Mouse (Mus musculus): ENCODE measurements around the gene Olfr644.

The Olfr644 gene

DNA sequence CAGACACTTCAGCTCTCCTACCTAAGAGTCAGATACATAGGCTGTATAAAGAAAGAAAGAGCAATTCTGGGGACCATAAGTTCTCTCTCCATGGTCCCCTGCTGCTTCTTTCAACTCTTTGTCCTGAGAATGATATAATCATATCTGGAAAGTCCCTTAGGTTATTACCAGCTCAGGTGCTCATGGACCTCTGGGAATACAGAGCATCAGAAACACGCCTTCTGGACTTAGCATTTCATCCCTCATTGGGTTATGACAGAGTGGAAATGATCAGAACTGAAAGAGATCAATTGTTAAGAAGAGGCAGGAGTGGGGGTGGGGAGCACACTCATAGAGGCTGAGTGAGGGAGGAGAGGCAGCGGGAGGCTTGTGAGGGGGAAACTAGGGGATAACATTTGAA, at the start of gene Olfr644:
Olfr644 (minus strand) TSS at position 101 of the 400 bp plus-strand sequence.
- DNase-seq (ENCODE audit: low spot score in 2 of 2): no peak

DNA sequence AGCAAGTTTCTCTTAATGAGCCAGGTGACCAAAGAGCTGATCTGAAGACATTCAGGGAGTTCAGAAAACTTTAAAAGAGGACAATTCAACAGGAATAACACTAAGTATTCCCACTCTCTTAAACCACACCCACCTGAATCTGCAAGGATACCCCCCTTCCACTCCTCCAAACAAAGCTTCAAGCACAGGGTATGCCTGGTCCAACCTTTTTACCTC, 33.0 kb upstream of the Olfr644 start, which contains the start of gene Olfr646:
Olfr646 (plus strand) TSS at position 117 of the 216 bp plus-strand sequence.
- no peak for DNase-seq (ENCODE audit: low spot score in 2 of 2)

DNA sequence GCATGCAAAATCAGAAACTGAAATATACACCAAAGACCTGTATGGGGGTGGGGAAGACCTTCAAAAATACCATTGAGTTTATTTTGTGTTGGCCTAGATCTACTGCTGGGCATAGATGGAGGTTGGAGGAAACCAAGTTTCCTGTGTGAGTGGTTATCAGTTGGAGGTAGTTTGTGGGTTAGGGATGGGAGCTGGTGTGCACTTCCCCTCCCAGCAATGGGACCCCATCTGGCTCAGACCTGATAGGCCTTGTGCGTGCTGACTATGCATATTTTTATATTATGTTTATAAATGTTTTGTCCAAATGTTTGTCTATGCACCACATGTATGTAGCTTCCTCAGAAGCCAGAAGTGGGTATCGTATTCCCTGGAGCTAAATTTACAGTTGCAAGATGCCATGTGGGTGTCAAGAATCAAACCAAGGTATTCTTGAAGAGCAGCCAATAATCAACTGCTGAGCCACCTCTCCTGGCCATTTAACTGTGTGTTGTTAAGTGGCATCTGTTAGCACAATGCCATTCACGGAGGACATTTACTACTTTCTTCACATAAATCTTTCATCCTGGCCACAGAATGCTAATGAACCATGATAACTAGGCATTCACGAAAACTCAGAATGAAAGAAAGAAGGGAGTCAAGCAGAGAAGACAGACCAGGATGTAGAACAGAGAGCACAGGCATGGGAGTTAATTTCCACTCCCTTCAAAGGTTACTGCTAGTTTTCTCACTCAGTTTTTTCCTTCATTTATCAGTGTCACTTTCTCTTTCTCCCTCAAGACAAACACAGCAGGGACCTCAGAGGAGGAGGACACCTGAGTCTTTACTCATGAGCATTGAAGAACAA, 32.5 kb upstream of the Olfr644 start:
- DNase-seq (ENCODE audit: low spot score in 2 of 2): no peak

DNA sequence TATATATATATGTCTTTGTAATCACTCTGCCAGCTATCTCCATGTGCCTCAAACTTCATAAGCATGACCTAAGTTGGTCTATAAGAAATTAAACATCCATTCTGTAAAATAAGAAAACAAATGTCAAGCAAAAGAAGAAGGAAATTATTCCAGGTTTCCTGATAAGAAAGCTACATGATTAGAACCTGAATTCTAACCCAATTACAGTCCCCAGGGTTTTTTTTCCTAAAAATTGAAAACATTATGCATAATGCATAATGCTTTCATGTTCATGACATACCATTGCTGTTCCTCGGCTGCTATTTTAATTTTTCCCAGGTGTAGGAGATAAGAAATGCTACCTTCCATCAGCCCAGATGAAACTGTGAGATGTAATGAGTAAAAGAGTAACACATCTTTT, 13.7 kb upstream of the Olfr644 start, which contains the start of gene Olfr645:
Olfr645 (minus strand) TSS at position 101 of the 400 bp plus-strand sequence.
- DNase-seq (ENCODE audit: low spot score in 2 of 2): no peak

DNA sequence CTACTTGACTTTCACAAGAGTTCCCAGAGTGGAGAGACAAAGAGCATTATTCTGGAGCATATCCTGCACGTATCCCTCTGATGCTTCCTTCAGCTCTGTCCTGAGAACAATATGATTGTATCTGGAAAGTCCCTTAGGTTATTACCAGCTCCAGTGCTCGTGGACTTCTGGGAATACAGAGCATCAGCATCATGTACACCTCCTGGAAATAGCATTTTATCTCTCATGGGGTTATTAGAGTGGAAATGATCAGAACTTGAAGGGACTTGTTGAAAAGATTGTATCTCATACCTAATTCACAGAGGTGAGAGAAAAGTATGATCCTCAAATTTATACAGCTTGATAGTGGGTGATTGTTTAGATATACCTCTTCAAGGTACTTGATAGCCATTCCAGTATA, 10.3 kb downstream of the Olfr644 start, which contains the start of gene 4930516K23Rik:
4930516K23Rik (minus strand) TSS at position 101 of the 400 bp plus-strand sequence.
- DNase-seq (ENCODE audit: low spot score in 2 of 2): no peak

DNA sequence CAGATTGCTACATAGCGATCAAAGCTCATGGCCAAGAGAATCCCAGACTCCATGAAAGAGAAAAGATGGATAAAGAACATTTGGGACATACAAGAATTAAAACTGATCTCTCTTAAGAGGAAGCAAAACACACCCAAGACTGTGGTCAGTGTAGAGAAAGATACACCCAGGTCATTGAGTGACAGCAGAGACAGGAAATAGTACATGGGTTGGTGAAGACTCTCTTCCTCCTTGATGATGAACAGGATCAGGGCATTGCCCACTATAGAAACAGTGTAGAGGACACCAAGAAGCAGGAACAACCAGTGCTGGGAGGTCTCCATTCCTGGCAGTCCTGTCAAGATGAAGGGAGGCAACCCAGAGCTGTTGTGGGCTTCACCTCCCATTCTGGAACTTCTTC, 12.5 kb downstream of the Olfr644 start:
- no peak for DNase-seq (ENCODE audit: low spot score in 2 of 2)

DNA sequence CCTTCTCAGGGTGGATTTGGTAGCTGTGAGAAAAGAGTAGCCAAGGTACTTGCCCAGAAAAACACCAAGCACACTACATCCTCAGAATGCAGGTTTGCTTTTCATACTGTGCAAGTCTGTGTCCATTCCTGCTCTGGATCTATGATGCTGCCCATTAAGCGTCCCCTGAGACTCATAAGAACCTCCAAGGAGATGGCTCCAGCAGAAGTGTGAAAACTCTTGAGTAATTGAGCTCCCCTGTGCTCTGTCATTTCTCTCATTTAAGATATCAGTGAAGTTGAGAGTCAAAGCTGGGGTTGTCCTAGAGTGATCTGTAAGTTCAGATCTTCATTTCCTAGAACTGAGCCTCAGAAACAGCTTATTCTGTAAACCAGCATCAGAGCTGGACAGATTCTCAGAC, 19.1 kb downstream of the Olfr644 start, which contains the start of gene Olfr642:
Olfr642 (minus strand) TSS at position 101 of the 400 bp plus-strand sequence.
- DNase-seq (ENCODE audit: low spot score in 2 of 2): no peak

DNA sequence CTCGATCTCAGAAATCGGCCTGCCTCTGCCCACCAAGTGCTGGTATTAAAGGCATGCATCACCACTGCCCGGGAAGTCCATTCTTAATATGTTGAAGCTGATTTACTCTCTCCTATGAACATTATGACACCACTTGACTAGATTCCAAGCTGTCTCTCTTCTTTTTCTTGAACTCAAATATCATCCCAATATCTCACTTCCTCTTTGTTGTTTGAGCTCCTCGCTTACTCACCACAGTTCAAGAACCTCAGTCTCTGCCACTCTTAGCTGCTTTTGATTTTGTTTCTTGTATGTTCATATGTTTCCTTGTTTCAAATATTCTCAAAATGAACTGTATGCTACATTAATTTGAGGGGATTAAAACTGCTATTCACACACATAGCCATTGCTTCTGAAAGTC, 20.9 kb downstream of the Olfr644 start:
- no peak for DNase-seq (ENCODE audit: low spot score in 2 of 2)

DNA sequence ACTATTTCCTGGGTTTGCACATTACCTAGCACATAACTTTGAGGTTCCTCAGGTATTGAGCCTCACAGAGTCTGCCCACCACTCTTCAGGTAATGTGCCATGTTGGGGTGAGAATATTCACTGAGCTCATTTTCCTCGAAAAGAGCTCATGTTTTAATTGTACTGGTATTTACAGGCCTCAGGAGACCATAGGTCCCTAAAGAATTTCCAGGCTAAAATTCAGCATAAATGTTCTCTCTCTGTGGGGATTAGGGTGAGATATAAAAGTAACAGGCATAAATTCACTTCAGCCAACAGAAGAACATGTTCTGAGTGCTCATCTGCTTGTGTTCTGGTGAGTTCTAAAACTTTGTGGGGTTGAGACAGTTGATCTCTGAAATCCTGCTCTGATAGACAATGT, 36.5 kb downstream of the Olfr644 start, which contains the start of gene Olfr641:
Olfr641 (plus strand) TSS at position 301 of the 400 bp plus-strand sequence.
- DNase-seq (ENCODE audit: low spot score in 2 of 2): no peak

DNA sequence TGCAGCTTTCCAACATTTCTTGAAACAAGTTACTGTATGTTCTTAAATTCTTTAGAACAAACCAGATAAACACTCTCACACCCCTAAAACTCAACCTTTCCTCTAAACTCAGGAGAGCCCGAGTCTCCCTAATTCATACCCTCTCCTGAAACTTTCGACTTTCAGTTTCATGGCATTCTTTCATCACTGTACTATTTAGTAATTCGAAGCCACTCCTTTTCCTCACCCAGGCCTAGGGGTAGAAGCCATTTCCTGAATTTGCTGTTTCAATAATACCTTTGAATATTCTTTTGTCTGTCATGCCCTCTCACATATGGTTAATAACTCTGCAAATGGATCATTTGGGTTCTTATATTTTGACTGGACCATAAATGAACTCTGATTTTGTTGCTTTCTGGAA, 44.7 kb downstream of the Olfr644 start:
- no peak for DNase-seq (ENCODE audit: low spot score in 2 of 2)

DNA sequence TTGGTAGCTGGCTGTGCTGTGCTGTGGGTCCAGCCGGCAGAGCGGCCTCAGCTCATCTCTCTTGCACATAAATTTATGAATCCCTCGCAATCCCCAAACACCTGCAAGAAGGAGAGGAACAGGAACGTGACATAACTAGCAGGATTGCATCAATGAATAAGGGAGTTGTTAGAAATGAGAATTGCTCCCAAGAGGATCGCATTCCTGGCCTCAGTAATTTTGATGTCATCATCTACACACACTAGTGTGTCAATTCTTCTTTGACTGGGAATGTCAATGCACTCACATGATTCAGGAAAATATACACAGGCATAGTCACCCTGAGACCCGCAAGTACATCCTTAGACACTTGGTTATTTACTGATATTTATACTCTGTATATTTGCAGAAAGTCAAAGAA, 46.2 kb downstream of the Olfr644 start, which contains the start of gene Olfr640:
Olfr640 (minus strand) TSS at position 101 of the 400 bp plus-strand sequence.
- DNase-seq (ENCODE audit: low spot score in 2 of 2): no peak

DNA sequence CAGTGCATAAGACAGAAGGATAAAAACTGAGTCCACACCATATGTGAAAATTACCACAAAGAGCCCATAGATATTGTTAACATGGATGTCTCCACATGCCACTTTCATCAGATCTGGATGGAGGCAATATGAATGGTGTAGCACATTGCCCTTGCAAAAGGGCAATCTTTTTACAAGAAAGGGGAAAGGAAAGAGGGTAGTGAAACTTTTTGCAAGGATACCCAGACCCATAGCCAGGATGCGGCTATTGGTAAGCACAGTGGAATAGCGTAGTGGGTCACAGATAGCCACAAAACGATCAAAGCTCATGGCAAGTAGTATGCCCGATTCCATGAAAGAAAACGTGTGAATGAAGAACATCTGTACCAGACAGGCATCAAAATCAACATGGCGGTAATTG, 50.0 kb downstream of the Olfr644 start:
- DNase-seq (ENCODE audit: low spot score in 2 of 2): no peak

DNA sequence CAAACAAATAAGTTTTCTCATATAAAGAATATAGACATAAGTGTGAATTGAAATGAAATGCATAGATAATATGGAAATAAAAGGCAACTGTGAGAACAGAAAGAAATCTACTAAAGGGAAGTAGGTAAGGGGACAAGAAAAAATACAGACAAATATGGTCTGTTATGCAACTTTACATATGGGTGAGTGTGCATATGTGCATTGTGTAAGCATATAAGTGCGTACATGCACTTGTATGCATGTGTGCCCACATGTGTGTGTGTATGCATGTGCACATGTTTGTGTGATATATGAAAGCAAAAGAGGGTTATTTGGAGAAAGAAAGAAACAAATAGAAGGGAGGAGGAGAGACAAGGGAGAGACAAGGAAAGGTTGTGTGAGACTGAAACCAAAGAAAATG, 52.7 kb downstream of the Olfr644 start:
- DNase-seq (ENCODE audit: low spot score in 2 of 2): no peak

DNA sequence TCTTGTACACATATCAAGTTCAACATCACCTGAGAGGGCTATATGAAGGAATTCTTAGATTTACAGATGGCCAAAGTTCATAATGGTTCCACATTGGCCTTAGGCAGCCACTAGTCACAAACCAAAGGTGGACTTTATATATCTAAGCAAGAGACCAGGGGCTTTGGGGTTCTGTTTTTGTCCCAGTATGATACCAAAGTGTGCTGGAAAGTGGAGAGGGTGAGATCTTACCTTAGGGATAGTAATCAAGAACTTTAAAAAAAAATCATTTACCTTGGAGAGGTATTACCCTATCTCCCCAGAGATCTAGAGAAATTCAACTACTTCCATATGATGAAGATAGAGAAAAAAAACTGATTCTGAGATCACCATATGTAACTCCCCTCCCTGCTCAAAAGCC, 54.5 kb downstream of the Olfr644 start, which contains the start of gene Olfr639:
Olfr639 (minus strand) TSS at position 101 of the 400 bp plus-strand sequence.
- DNase-seq (ENCODE audit: low spot score in 2 of 2): no peak

All from right cerebral cortex, postnatal 10 days (tissue).